Mouse (Mus musculus) thymus, adult 2 months (tissue): ENCODE data around the gene Pofut2.

ENCODE experiments used
- CTCF ChIP-seq: fragments of 200-500 bp; IDR thresholded peaks from 2 replicates; pipeline ENCODE4 v1.5.1; 2012; ENCODE audit warnings: mild to moderate bottlenecking, control low read depth, low read length, moderate library complexity, borderline replicate concordance; ENCODE audit not compliant: control insufficient read depth, poor library complexity, insufficient read depth; ENCODE audit errors: extremely low read depth
- POLR2A ChIP-seq: fragments of 200-500 bp; IDR thresholded peaks from 2 replicates; pipeline ENCODE4 v1.6.1; 2012; ENCODE audit warnings: mild to moderate bottlenecking, low read length, control low read depth, moderate library complexity; ENCODE audit not compliant: control insufficient read depth, poor library complexity, insufficient read depth; ENCODE audit errors: extremely low read depth

DNA sequence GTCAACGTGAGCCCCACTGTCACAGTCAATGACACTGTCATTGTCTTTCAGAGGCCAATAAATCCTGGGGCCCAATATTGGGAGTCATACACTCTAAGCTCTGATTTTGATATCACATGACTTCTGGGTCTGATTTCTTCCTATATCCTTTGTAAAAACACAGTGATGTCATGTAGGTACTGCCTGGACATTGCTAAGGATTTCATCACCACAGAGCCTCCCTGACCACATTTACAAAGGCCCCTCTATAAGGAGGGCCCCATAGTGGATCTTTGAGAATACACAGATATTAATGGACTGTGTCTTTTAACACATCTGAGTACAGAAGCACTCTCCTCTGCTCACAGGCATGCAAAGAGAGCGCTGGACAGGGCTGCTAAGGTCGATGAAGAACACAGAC, 16.6 kb upstream of the Pofut2 start:
- TF ChIP-seq CTCF = no peak
- TF ChIP-seq POLR2A = no peak
